Mouse (Mus musculus) testis, adult 10 weeks (tissue): ENCODE data around the gene Bmt2. TPM values are rescaled to one million over a fixed set of nuclear protein-coding genes. Genes with fewer than 3 reads are reported as not detected.

ENCODE experiments used
- polyA plus RNA-seq: library from polyadenylated mRNA; stranded (reverse); fragments of 350-450 nt; fragmentation: Illumina TruSeq; extraction: RNeasy Lipid Tissue Mini Kit (QIAGEN cat#74804); gene quantifications from one replicate; pipeline ENCODE4 v1.2.3, GENCODE M21; 2014; ENCODE audit warnings: low read depth, low replicate concordance

Gene Bmt2
- polyA plus RNA-seq: 19.1 TPM

DNA sequence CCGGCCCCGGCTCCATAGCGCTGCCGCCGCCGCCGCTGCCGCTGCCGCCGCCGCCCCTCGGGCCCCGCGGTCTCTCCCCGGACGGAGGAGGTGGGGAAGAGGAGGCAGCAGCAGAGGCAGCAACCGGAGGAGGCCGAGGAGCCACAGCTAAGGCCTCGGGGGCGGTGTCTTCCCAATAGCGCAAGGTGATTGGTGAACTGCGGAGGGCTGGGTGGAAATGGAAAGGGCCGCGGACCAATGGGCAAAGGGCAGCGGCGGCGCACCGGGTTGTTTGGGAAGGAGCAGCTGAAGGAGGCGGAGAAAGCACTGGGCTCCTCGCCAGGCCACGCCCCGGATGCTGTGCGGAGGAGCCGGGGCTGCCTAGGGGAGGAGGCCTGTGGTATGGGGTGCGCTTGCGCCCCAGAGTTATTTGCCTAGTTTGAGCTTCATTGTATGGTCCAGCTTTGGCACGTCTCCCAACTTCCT lies at the start of gene Bmt2:
Gene Bmt2 (minus strand): TSS at position 149 of the 465 bp plus-strand sequence.

DNA sequence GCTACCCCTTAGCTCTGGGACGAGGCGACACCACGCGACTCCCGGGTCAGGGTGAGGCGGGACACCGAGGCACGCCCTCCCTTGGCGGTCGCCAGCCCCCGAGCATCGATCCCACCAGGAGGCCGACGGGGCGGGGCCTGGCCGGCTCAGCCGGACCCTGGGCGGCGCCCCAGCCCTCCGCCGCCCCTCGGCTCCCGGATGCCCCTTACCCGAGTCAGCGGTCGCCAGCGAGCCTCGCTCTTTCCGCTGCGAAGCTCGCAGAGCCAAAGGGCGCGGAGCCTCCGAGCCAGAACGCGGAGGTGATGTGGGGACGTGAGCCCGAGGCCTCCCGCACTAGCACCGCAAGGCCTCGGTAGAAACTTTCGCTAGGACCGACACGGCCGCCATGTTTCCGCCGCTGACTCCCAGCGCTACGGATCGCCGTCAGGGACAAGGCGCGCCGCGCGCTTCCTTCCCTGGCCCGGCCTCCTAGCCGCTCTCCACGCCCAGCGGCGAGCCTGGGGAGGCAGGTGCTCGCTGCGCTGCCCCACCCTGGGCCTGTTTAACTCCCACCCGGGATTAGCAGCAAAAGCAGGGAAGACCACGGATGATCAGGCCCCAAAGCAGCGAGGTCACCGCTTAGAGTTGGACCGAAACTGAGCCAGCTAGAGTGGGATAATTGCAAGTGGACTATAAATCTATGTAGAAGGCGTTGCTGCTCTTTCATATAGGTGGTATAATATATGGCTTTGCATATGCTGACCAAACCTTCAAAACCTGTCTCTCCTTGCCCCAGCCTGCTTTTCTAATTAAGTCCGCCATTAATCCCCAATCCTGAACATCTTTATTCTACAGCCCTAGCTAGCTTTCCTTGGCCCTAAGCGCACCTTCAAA lies 69.9 kb downstream of the Bmt2 start, which contains the start of gene Tmem168:
Gene Tmem168 (minus strand): TSS at position 480 of the 873 bp plus-strand sequence.

Other genes starting within 250 kb of the Bmt2 start
- 26.2 TPM for gene Tmem168, start 69.9 kb downstream of the Bmt2 start, polyA plus RNA-seq
- gene Gpr85, start 162.0 kb upstream of the Bmt2 start, polyA plus RNA-seq: not detected
- 22.1 TPM for gene 2610001J05Rik, start 193.6 kb upstream of the Bmt2 start, polyA plus RNA-seq